Mouse (Mus musculus): ENCODE data around the gene Clk2.

GRCm38 (mm10) chr3:89190436-89190835, 25.8 kb downstream of the Clk2 start:
- TF ChIP-seq GATA1 (IDR thresholded peaks at IDR 0.05; ENCODE audit: borderline replicate concordance, low read length) (no peak), FLI1 (IDR thresholded peaks at IDR 0.05; ENCODE audit: low read length) (no peak)
